Mouse (Mus musculus): ENCODE measurements around the gene Arhgap10.

Arhgap10 gene

GRCm38 (mm10) chr8:77516845-77517244 lies 908 bp downstream of the Arhgap10 start:
- DNase-seq (ENCODE audit: low spot score), result no peak

GRCm38 (mm10) chr8:77515786-77516185 lies 2.0 kb downstream of the Arhgap10 start:
- no peak for DNase-seq (ENCODE audit: low spot score)

GRCm38 (mm10) chr8:77515201-77515600 lies 2.6 kb downstream of the Arhgap10 start:
- no peak for DNase-seq (ENCODE audit: low spot score)

GRCm38 (mm10) chr8:77511750-77512493 lies 5.8 kb downstream of the Arhgap10 start:
- no peak for DNase-seq (ENCODE audit: low spot score)

GRCm38 (mm10) chr8:77510426-77510825 lies 7.3 kb downstream of the Arhgap10 start:
- no peak for DNase-seq (ENCODE audit: low spot score)

- no peak for DNase-seq (ENCODE audit: low spot score)
These were observed 8.7 kb downstream of the Arhgap10 start for GRCm38 (mm10) chr8:77509044-77509443.

- no peak for DNase-seq (ENCODE audit: low spot score)
These were observed 10.2 kb downstream of the Arhgap10 start for GRCm38 (mm10) chr8:77507510-77508035.

GRCm38 (mm10) chr8:77506539-77506938 lies 11.2 kb downstream of the Arhgap10 start:
- DNase-seq (ENCODE audit: low spot score), result no peak

GRCm38 (mm10) chr8:77502547-77502946 lies 15.2 kb downstream of the Arhgap10 start:
- DNase-seq (ENCODE audit: low spot score), result no peak

- no peak for DNase-seq (ENCODE audit: low spot score)
These were observed 16.6 kb downstream of the Arhgap10 start for GRCm38 (mm10) chr8:77501131-77501530.

- DNase-seq (ENCODE audit: low spot score), result no peak
These were observed 17.5 kb downstream of the Arhgap10 start for GRCm38 (mm10) chr8:77500264-77500663.

GRCm38 (mm10) chr8:77497442-77497841 lies 20.3 kb downstream of the Arhgap10 start:
- DNase-seq (ENCODE audit: low spot score), result no peak

- no peak for DNase-seq (ENCODE audit: low spot score)
These were observed 21.5 kb downstream of the Arhgap10 start for GRCm38 (mm10) chr8:77496253-77496652.

- DNase-seq (ENCODE audit: low spot score), result no peak
These were observed 23.1 kb downstream of the Arhgap10 start for GRCm38 (mm10) chr8:77494376-77495328.

GRCm38 (mm10) chr8:77492356-77493058 lies 25.2 kb downstream of the Arhgap10 start:
- no peak for DNase-seq (ENCODE audit: low spot score)

- DNase-seq (ENCODE audit: low spot score), result no peak
These were observed 26.4 kb downstream of the Arhgap10 start for GRCm38 (mm10) chr8:77491231-77491923.

- no peak for DNase-seq (ENCODE audit: low spot score)
These were observed 27.5 kb downstream of the Arhgap10 start for GRCm38 (mm10) chr8:77490095-77490781.

GRCm38 (mm10) chr8:77489235-77489634 lies 28.5 kb downstream of the Arhgap10 start:
- DNase-seq (ENCODE audit: low spot score), result no peak

GRCm38 (mm10) chr8:77488215-77488606 lies 29.5 kb downstream of the Arhgap10 start:
- no peak for DNase-seq (ENCODE audit: low spot score)

- no peak for DNase-seq (ENCODE audit: low spot score)
These were observed 30.1 kb downstream of the Arhgap10 start for GRCm38 (mm10) chr8:77487590-77488214.
